Mouse (Mus musculus) heart, postnatal 0 days (tissue): ENCODE results near the gene Ikzf2.

Experiments used
- CTCF ChIP-seq: IDR thresholded peaks from 2 replicates; pipeline ENCODE4 v1.5.1; 2016; ENCODE audit warnings: antibody characterized with exemption, control low read depth, low read depth
- EP300 ChIP-seq: IDR thresholded peaks from 2 replicates; pipeline ENCODE4 v1.6.1; 2016; ENCODE audit warnings: antibody characterized with exemption, low read depth

DNA sequence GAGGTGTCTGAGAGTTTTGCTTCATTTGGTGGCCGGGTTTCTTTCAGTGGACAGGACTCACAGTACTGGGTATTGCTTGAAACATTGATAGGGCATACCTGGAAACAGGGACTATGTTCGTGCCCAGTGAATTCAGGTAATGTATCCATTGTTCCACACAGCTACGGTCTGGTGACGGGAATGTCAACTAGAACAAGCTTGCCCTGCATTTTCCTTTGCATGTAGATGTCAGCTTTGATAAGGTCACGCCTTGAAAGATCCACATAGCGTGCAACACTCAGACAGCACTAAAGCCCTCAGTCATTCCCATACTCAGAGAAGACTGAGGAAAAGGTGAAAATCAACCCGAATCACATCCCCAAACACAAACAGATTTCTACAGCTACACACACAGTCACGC lies 48.7 kb downstream of the Ikzf2 start:
- TF ChIP-seq EP300 (no peak), CTCF (no peak)
